Mouse (Mus musculus) ovary, postnatal 14 days (tissue): ENCODE measurements at regions not wholly inside any gene's neighbourhood (a gene's known extent, or its start where the extent isn't known, plus 50 kb on each side); places are given as distances from the start of the nearest gene placed in this dataset.

Source experiments
- DNase-seq: peaks from one replicate; pipeline ENCODE4 v3.0.0; 2022; ENCODE audit warnings: low spot score

GRCm38 (mm10) chr7:35988449-35989109 lies 185.8 kb upstream of the Zfp507 start:
- DNase-seq, result no peak

GRCm38 (mm10) chr7:35977986-35978385 lies 175.2 kb upstream of the Zfp507 start:
- DNase-seq, result no peak

- DNase-seq, result no peak
Observed at GRCm38 (mm10) chr7:35958731-35959130, 155.9 kb upstream of the Zfp507 start.

DNA sequence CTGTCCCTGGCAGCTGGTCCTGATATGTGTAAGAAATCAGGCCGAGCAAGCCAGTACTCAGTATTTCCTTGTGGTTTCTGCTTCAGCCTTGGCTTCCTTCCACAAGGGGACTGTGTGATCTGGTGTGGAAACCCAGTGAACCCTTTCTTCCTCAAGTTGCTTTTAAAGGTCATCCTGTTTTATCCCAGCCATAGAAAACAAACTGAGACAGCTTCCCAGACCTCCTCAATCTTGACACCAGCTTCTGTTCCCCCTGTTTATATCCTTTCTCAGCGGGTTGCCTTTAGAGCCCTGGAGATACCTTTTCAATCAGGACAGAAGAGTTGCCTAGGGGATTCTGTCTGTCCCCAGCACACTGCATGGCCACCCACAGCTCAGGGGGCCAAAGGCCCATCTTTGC lies 155.2 kb upstream of the Zfp507 start:
- DNase-seq, result no peak

DNA sequence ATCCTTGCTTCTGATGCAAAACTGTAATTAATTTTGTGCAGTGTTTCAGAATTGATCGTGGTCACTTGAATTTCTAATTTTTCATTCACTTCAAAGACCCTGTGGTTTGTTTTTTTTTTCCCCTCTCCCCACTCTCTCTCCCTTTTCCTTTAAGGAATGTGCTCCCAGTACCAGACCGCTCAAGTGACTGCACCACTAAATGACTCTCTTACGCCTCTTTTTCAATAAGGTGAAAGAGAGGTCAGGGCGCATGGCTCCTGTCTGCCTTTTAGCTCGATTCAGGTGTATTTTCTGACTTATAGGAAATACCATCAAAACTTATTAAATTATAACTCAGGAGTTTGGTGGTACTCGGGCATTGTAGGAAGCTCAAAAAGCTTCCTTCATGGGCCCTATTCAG lies 146.0 kb upstream of the Zfp507 start:
- DNase-seq, result no peak

DNA sequence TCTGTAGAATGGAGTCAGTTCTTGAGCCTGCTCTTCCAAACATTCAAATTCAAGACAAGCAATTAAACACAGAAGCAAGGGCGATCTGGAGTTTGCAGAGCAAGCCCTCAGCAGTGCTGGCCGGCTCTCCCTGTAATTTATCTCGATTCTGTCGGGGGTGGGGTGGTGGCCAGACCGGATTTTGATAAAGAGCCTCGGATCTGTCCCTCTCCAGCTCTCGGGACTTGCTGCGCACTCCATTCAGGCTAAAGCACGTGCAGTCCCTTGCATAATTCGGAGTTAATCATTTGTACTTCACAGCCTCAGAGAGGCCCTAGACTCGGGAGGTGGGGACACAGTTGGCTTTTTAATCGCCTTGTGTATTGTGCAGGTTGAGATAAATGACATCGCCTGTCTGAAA lies 145.6 kb upstream of the Zfp507 start:
- DNase-seq, result no peak

GRCm38 (mm10) chr7:35941086-35941485 lies 138.3 kb upstream of the Zfp507 start:
- DNase-seq, result no peak

- no peak for DNase-seq
Observed at GRCm38 (mm10) chr7:35938123-35938869, 135.5 kb upstream of the Zfp507 start.

DNA sequence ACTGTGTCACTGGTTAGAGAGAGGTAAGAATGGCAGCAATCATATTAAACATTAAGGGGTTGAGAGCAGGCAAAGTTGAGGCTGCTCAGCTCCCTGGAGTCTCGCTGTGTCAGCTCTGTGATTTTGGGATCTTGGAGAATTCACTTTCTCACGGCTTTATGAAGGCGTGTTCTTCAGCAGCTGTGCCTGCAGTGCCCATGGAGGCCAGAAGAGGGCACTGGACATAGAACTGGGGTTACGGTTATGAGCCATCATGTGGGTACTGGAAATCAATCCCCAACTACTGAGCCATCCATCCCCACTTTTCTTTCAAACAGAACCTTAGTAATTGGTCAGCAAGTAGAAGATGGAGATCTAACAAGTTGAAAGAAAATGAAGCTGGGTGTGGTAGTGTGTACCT lies 123.9 kb upstream of the Zfp507 start:
- no peak for DNase-seq

DNA sequence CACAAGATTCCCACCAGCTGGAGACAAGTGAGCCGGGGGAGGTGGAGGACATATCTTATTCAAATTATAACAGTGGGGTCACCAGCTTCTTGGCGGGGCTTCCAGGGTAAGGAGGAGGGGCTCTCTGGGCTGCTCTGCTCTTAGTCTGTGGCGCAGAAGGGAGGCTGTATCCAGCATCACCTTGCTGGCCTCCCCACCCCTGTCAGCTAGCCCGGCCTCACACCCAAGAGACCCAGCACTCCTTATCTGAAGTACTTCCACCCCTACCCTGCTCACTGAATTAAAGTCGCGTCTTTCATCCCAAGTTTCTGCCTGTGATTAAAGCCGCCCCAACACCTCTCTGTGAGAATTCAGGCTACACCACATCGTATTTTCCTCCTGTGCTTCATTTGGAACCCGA lies 119.8 kb upstream of the Zfp507 start:
- no peak for DNase-seq

- DNase-seq, result no peak
Observed at GRCm38 (mm10) chr7:35920884-35921283, 118.1 kb upstream of the Zfp507 start.

DNA sequence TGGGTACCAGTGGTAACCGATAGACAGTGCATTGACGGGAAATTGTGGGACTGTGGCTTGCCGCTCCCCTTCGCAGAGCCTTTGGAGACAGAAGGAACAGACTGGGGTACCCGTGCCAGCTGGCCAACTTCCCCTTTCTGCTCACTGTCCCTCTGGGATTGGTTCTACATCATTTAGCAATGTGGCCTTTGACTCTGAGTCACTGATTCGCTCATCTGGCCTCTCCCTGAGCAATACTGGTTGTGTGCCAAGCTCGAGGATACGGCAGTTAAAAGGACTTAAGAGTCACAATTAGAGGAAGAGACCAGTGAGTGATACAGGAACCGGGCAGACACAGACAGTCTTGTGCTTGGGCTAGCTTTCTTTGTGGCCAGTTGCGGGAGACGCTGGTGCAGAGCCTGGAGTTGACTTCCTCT lies 117.4 kb upstream of the Zfp507 start:
- peak; percentile 23 for DNase-seq

DNA sequence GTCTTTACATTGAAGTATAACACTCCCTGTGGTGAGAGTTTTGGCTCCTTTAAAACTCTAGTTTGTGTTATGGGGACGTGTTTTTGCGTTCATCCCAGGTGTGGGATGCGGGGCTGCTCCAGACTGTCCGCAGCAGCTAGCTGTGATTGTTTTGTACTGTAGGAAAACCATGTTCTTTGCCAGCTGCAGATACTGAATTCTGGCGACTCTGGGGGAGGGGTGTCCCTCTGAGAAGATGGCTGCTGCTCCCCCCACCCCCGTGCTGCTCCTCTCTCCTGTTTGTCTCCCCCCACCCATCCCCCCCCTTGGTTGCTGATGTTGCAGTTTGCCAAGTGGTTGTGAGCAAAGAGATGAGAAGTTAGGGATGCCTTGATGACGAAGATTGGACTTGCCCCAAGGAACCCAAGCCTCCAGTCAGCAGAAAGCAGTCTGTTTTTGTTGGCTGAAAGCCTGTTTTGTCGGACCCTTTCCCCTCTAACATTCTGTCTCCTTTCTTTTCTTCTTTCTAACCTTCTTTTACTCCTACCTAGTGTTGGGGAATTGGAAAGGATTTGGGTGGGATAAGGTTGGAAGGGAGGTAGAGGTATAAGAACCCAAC lies 107.4 kb upstream of the Zfp507 start:
- DNase-seq, result no peak

- DNase-seq, result peak; percentile 78
Observed at GRCm38 (mm10) chr7:35901942-35902381, 99.2 kb upstream of the Zfp507 start.

DNA sequence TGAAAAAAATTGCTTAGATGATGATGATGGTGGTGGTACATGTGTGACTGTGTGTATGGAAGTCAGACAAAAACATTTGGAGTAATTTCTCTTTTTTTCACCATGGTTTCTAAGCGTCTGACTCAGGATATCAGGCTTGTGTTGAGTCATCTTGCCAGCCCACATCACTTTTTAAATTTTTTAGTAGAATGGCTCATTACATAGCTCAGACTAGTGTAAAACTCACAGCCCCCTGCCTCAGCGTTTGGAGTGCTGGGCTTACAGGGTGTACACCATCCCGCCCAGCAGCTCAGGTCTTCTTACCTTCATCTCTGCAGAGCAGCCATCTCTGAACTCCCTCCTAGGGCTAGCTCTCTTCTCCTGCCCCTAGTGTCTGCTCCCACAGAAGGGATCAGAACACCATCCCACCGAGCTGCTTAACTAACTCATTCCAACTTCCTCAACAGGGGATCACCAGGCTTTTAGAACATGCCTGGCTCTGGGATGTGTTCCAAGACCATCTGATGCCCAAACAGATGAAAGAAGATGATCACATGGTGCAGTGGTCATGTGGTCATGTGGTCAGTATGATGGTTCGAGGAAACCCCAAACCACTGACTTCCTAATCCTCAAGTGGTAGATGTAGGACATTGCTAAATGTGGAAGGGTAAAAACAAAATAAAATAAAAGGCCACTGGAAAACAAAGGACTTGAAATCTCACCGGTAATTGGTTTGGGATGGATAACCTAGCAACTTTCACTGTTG lies 96.1 kb upstream of the Zfp507 start:
- no peak for DNase-seq

GRCm38 (mm10) chr7:35893292-35893691 lies 90.5 kb upstream of the Zfp507 start:
- DNase-seq, result no peak

DNA sequence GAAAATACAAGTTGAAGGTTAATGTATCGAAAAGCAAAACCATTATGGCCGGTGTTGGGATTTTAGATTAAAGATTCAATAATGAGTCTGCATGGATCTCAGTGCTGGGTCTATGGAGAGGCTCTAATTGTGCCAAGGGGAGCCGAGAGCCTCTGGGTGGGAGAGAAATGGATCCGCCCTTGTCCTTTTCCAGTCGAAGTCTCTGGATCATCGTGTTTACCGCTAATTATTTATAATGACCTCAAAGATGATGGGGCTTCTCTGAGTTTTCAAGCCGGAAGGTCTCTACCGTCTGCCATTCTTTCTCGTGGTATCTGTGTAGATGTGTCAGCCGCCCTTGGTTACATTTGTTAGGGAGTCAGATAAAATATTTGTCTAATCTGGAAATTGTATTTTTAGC lies 83.2 kb upstream of the Zfp507 start:
- DNase-seq, result no peak

- peak; percentile 77 for DNase-seq
Observed at GRCm38 (mm10) chr7:35879755-35880304, 77.0 kb upstream of the Zfp507 start.

GRCm38 (mm10) chr7:35878164-35878563 lies 75.4 kb upstream of the Zfp507 start:
- no peak for DNase-seq

GRCm38 (mm10) chr7:35861049-35861448 lies 58.2 kb upstream of the Zfp507 start:
- no peak for DNase-seq

GRCm38 (mm10) chr7:35859601-35860000 lies 56.8 kb upstream of the Zfp507 start:
- DNase-seq, result no peak

DNA sequence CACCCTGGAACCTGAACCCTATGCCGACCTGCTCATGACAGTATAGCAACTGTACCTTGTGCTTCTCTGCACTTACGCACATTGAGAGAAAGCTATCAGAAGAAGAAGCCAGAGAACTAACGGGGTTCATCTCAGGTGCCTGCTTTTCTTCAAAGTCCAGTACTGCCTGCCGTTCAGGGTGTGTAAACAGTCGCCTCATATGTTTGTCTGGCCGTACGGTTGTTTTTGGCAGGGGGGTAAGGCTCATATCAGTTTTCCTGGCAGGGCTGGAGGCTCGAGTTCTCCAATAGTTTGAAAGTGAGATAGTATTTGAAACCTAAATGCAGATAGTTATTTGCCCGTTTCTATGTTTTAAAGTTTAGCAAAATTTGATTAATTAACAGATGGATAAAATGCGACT lies 54.9 kb upstream of the Zfp507 start:
- no peak for DNase-seq
